Mouse (Mus musculus) CD4-positive helper T cell, adult 2 months (primary cell): Measurements from ENCODE around the gene Ucp2.
A peak's percentile ranks its signal among the peaks of the same experiment; 100 is the strongest.

ENCODE experiments used
- DNase-seq: peaks from one replicate; pipeline ENCODE4 v3.0.0-alpha.2; 2012; ENCODE audit warnings: low read depth, missing footprints, low spot score

The Ucp2 gene

GRCm38 (mm10) chr7:100503076-100503475 lies 9.9 kb downstream of the Ucp2 start:
- peak; percentile 60 for DNase-seq

GRCm38 (mm10) chr7:100504740-100505487 lies 11.8 kb downstream of the Ucp2 start:
- DNase-seq = peak; percentile 34

- DNase-seq = no peak
These were observed 13.4 kb downstream of the Ucp2 start for GRCm38 (mm10) chr7:100506494-100506893.

- no peak for DNase-seq
These were observed 15.5 kb downstream of the Ucp2 start for GRCm38 (mm10) chr7:100508670-100509069.

- DNase-seq = peak; percentile 50
These were observed 18.5 kb downstream of the Ucp2 start for GRCm38 (mm10) chr7:100511602-100512001.

GRCm38 (mm10) chr7:100514573-100514972 lies 21.4 kb downstream of the Ucp2 start, which contains the start of gene Dnajb13:
Dnajb13 (minus strand) TSS chr7:100514960.
- DNase-seq = no peak

- DNase-seq = no peak
These were observed 27.1 kb downstream of the Ucp2 start for GRCm38 (mm10) chr7:100520204-100520603.

GRCm38 (mm10) chr7:100520663-100521285 lies 27.6 kb downstream of the Ucp2 start:
- peak; percentile 70 for DNase-seq

- DNase-seq = no peak
These were observed 29.1 kb downstream of the Ucp2 start for GRCm38 (mm10) chr7:100522222-100522621.

GRCm38 (mm10) chr7:100524669-100525068 lies 31.5 kb downstream of the Ucp2 start:
- no peak for DNase-seq

- DNase-seq = no peak
These were observed 37.6 kb downstream of the Ucp2 start for GRCm38 (mm10) chr7:100530766-100531165.

- no peak for DNase-seq
These were observed 40.4 kb downstream of the Ucp2 start for GRCm38 (mm10) chr7:100533503-100533902.

- DNase-seq = no peak
These were observed 41.1 kb downstream of the Ucp2 start for GRCm38 (mm10) chr7:100534216-100534615.

- no peak for DNase-seq
These were observed 42.7 kb downstream of the Ucp2 start for GRCm38 (mm10) chr7:100535831-100536230.

GRCm38 (mm10) chr7:100536804-100537518 lies 43.8 kb downstream of the Ucp2 start, which contains the start of gene Coa4:
Coa4 (plus strand) TSS chr7:100537071.
- peak; percentile 96 for DNase-seq

GRCm38 (mm10) chr7:100537519-100537902 lies 44.4 kb downstream of the Ucp2 start:
- no peak for DNase-seq

- no peak for DNase-seq
These were observed 46.4 kb downstream of the Ucp2 start for GRCm38 (mm10) chr7:100539516-100539915.

GRCm38 (mm10) chr7:100544437-100544836 lies 51.3 kb downstream of the Ucp2 start:
- no peak for DNase-seq

GRCm38 (mm10) chr7:100547631-100548030 lies 54.5 kb downstream of the Ucp2 start:
- DNase-seq = no peak

- DNase-seq = no peak
These were observed 56.7 kb downstream of the Ucp2 start for GRCm38 (mm10) chr7:100549796-100550195.

- DNase-seq = no peak
These were observed 57.3 kb downstream of the Ucp2 start for GRCm38 (mm10) chr7:100550338-100551007.
